Mouse (Mus musculus) heart, adult 8-10 months (tissue): ENCODE measurements around the gene Atp5mpl. TPM values are rescaled to one million over a fixed set of nuclear protein-coding genes. Genes with fewer than 3 reads are reported as not detected.

ENCODE experiments used
- DNase-seq: peaks from one replicate; pipeline ENCODE4 v3.0.0; 2022; ENCODE audit warnings: low spot score
- total RNA-seq, 4 experiments: library from RNA; stranded (reverse); gene quantifications; 2 replicates each; pipeline ENCODE4 v1.2.4; 2022

The Atp5mpl gene
- total RNA-seq, 4 experiments from 2014 or later = 1,302 to 1,352 (median 1,330) TPM

DNA sequence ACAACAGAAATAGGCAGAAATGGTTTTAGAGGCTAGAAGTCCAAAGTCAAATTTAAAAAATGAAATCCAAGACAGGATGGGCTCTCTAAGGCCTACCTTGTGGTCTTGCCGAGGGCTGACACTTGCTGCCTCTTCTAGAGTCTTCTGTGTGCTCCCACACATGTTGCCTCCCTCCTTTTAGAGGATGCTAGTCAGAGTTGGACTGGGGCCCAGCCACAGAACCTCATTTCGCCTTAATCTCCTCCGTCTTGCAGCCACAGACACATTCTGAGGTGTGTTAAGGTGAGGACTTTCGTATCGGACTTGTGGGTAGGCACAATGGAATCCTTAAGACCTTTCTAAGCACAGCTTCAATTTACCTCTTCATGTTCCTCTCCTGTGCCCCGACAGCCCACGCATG is 54.0 kb downstream of the Atp5mpl start:
- no peak for DNase-seq

DNA sequence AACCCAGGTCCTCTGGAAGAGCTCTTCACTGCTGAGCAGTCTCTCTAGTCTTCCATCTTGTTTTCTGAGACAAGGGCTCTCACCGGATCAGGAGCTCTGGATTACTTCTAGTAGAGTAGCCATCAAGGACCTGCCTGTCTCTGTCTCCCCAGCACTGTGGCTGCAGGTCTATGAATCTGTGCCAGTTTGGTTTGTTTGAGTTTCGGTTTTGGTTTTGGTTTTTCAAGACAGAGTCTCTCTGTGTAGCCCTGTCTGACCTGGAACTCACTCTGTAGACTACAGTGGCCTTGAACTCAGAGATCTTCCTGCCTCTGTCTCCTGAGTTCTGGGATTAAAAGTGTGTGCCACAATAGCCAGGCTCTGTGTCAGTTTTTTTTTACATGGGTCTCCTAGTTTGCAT is 55.0 kb downstream of the Atp5mpl start:
- DNase-seq = no peak

Other genes starting within 250 kb of the Atp5mpl start
- 10 to 100 TPM; 73.6 to 90.4 (median 83.5) TPM for gene Klc1, start 208.1 kb downstream of the Atp5mpl start, total RNA-seq
- 1 to 10 TPM in 1 of 4 experiments, under 1 TPM in 3; 0.54 to 1.1 (median 0.77) TPM for gene Xrcc3, start 153.1 kb downstream of the Atp5mpl start, total RNA-seq
- gene Zfyve21, start 152.8 kb downstream of the Atp5mpl start, total RNA-seq = 10 to 100 TPM; 57.5 to 90.1 (median 67.6) TPM
- gene Ppp1r13b, start 58.9 kb downstream of the Atp5mpl start, total RNA-seq = 10 to 100 TPM; 16.7 to 20.8 (median 18.6) TPM
- under 1 TPM; 0.05 to 0.50 (median 0.29) TPM for gene Tdrd9, start 4.6 kb upstream of the Atp5mpl start, total RNA-seq
- under 1 TPM; 0.29 to 0.41 (median 0.33) TPM for gene Rd3l, start 14.3 kb upstream of the Atp5mpl start, total RNA-seq
- under 1 TPM in 2 of 4 experiments, not detected in 2; 0.44 to 0.62 TPM for gene Aspg, start 139.7 kb upstream of the Atp5mpl start, total RNA-seq
- gene Kif26a, start 179.2 kb upstream of the Atp5mpl start, total RNA-seq = 10 to 100 TPM in 3 of 4 experiments, 1 to 10 TPM in 1; 9.2 to 13.4 (median 12.3) TPM